Mouse (Mus musculus) gastrocnemius, adult 18-20 months (tissue): ENCODE results near the gene Cd302. TPM values are rescaled to one million over a fixed set of nuclear protein-coding genes. Genes with fewer than 3 reads are reported as not detected.

Experiments
- DNase-seq: peaks from one replicate; pipeline ENCODE4 v3.0.0; 2021; ENCODE audit warnings: low spot score
- long read RNA-seq, 2 experiments: library from polyadenylated mRNA; stranded (forward); transcript quantifications; one replicate each; pipeline ENCODE4 v2.0.0; 2021
- total RNA-seq, 2 experiments: library from RNA; stranded (reverse); gene quantifications; 2 replicates each; pipeline ENCODE4 v1.2.3; 2021

Gene Cd302
- total RNA-seq, result 10 to 100 TPM in 1 of 2 experiments, 1 to 10 TPM in 1; 7.6 to 10.1 TPM
- long read RNA-seq, experiment 1, transcript Cd302-202 (6 exons, 1,354 nt), result major isoform, 14 of 15 reads
- long read RNA-seq, experiment 1, partial matches to known transcripts, result 0 of 15 reads
- long read RNA-seq, experiment 1, other reads (novel, unspliced or antisense), result 1 of 15 reads
- long read RNA-seq, experiment 2, transcript Cd302-202 (6 exons, 1,354 nt), result major isoform, 8 of 9 reads
- long read RNA-seq, experiment 2, partial matches to known transcripts, result 1 of 9 reads
- long read RNA-seq, experiment 2, other reads (novel, unspliced or antisense), result 0 of 9 reads

GRCm38 (mm10) chr2:60284467-60284821 is at the start of gene Cd302:
Gene Cd302 (minus strand): TSS chr2:60284488.
- DNase-seq, result no peak

GRCm38 (mm10) chr2:60328641-60329040 is 44.4 kb upstream of the Cd302 start:
- no peak for DNase-seq

GRCm38 (mm10) chr2:60327581-60327980 is 43.3 kb upstream of the Cd302 start:
- DNase-seq, result no peak

DNA sequence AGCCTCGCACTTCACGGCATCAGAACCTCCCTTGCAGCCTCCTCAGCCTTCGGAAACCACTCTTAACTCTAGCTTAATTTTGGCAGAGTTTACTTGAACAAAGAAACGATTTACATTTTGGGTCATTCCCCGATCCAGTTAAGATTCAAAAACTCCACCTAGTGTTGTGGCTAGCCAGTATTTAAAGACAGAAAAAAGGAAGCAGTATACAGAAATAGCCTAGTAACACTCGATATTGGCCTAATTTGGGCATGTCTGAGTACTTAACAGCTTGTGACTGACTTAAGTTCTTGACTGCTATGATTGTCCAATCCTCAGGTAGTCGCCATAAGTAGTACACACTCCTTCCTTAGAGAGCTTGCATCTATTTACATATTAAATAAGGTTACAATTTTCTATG is 42.7 kb upstream of the Cd302 start:
- DNase-seq, result no peak

DNA sequence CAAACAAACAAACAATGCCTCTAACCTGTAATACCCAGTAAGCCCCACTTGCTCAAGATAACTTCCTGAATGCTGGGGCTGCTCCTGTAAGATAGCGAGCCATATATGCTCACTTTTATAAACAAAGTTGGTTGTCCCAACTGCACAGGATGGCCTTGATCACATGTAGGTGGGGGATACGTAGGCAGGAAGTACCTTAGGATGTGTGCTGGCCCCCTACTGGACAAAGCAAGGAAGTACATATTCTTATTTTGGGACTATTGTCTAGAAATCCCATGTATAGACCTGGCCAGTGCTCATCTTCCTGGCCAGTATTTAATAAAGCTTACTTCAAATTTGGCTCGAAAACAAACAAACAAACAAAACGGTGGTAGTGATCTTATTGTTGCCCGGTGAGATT is 39.1 kb upstream of the Cd302 start:
- no peak for DNase-seq

GRCm38 (mm10) chr2:60322031-60322726 is 37.9 kb upstream of the Cd302 start:
- no peak for DNase-seq

DNA sequence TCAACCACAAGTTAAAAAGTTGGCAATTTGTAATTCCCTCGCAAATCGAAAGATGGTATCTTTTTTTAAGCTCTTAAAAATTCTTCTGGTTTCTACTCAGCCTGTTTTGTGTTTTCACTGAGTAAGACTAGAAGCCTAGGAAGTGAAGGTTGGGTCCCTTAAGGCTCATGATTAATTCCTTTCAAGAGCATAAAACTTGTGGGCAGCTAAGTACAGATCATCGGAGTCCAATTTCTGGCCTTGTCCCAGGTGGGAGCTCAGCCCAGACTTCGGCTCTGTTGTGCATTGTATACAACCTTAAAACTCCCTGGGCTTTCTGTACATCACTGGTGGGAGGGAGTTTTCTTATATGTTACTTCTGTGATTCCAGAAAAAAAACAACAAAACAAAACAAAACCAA is 19.5 kb upstream of the Cd302 start:
- DNase-seq, result no peak

DNA sequence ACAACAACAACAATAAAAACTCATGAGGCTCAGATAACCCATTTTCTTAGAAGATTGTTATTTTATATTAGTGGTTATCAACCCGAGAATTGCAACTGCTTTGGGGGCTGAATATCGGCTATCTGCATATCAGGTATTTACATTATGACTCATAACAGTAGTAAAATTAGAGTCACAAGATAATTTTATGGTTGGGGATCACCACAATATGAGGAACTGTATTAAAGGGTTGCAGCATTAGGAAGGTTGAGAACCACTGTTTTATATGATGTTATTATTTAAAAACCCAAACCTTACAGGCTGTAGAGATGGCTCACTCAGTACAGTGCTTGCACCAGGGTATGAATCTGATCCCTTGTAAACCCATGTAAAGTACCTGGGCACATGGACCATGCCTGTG is 15.0 kb upstream of the Cd302 start:
- no peak for DNase-seq

DNA sequence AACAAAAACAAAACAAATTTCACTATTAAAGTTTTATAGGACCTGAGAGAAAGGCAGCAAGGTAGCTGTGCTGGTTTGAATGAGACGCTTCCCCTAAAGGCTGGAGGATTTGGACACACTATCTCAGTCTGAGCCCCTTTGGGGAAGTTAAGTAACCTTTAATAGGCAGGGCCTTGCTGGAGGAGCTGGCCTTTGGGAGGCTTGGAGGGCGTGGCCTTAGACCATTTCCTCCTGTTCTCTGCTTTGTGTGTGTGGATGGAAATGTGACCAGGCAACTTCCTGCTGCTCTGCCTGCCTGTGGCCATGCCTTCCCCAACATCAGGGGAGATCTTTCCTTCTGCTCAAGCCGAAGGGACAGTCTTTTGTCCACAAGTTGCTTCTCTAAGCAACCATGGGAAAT is 14.0 kb upstream of the Cd302 start:
- DNase-seq, result no peak

DNA sequence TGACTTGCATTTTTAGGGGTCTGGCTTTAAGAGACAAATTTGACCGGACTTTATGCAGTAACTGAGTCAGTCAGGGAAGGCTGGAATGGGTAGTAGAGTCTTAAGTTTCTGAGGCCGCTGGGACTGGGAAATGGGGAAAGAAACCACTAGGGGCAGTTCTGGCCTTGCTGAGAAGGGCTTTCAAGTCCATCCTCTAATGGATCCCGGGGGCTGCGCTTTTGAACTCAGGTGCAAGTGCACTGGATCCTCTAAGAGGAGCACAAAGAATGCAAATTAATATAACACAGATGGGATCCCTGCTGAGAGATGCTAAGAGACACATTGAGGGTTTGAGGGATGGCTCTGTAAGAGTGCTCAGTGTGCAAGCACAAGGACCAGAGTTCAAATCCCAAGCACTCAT is 7.1 kb upstream of the Cd302 start:
- no peak for DNase-seq

GRCm38 (mm10) chr2:60289451-60289850 is 5.2 kb upstream of the Cd302 start:
- DNase-seq, result no peak

DNA sequence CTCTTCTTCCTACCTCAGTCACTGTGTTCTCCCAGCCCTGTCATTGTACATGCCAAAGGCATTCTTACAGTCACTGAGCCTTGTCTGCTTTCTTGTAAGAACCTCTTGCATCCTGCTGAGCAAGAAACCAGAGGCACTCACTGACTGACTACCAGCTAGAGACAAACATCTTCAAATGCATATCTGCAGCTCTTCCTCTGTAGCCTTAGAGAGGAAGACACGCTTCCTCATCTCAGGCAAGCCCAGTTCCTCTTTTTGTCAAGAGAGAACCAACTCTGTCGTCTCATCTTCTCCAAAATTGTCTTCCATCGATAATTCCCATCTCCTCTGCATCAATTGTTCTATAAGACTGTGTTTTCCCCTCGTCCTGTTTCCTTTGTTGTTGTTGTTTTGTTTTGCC is 4.3 kb upstream of the Cd302 start:
- DNase-seq, result no peak

DNA sequence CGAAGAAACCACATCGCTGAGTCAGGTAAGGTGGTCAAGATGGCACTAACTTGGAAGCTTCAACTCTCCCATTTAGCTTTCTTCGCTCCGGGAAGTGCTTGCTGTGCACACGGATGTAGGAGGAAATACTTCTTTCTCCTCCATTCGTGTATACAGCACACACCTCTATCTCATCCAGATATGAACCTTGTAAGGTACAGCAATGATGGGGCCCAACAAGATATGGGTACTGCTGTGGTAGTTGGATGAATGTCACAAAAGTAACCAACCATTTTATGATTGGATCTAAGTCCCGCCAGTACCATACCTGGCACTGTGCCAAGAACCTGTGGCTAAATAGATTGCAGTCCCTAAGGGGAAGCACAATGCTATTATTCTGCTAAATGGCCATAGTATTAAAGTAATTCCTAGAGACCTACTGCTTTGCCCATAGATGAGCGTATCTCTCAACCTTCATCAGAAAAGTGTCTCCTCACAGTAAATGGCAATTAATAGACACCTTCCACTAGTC is 874 bp upstream of the Cd302 start:
- no peak for DNase-seq

- peak; percentile 55 for DNase-seq
These were observed 379 bp downstream of the Cd302 start for GRCm38 (mm10) chr2:60283751-60284466.

GRCm38 (mm10) chr2:60283208-60283750 is 1.0 kb downstream of the Cd302 start:
- no peak for DNase-seq

DNA sequence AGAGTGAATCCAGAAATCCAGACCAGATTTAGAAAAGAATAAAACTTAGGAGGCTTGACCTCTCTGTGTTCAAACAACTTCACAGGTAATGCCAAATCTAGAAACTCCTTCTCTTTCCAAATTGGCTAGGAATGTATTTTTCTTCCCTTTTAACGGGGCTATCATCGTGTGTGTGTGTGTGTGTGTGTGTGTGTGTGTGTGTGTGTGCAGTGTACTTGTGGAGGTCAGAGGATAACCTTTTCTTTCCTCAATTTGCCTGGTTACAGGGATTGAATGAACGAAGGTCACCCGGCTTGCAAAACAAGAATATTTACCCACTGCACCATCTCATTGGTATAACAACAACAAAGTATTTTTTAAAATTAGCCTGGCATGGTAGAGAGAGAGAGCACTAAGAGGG is 1.7 kb downstream of the Cd302 start:
- no peak for DNase-seq

- no peak for DNase-seq
These were observed 5.7 kb downstream of the Cd302 start for GRCm38 (mm10) chr2:60278627-60279026.

DNA sequence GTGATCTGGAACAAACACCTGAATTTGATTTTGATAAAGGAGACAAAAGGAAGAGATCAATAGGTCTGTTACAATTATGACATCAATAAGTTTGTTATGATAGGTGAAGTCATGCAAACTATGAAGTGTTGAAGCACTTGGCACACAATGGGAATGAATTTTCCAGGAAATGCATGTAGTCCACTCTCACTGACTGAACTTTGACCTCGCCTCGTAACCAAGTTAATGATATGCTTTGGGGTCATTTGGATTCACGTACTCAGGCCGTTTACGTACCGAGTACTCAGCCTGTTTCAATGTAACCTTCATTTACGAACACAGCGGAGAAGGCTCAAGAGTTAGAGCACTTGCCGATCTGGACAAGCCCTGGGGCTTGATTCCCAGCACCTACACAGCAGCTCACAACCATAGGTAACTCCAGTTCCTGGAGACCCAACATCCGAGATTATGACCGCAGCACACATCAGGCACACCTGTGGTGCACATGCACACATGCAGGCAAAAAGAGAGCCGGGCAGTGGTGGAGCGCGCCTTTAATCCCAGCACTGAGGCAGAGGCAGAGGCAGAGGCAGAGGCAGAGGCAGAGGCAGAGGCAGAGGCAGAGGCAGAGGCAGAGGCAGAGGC is 14.3 kb downstream of the Cd302 start:
- no peak for DNase-seq

DNA sequence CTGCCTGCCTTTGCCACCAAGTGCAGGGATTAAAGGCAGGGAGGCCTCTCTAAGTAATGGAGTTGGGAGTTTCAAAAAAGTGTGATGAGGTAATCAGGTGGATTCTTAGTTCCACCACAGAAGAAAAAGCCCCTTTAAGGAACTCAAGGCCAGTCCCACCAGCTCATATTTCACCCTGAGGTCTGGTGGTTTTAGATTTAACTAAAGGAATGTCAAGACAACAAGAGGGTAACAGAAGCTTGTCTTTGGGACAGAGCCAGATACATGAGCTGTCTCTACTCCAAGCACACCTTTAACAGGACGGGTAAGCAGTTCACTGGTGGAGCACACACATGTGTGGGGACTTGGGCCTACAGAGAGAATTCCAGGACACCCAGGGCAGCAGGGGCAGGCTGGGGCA is 16.7 kb downstream of the Cd302 start:
- no peak for DNase-seq

DNA sequence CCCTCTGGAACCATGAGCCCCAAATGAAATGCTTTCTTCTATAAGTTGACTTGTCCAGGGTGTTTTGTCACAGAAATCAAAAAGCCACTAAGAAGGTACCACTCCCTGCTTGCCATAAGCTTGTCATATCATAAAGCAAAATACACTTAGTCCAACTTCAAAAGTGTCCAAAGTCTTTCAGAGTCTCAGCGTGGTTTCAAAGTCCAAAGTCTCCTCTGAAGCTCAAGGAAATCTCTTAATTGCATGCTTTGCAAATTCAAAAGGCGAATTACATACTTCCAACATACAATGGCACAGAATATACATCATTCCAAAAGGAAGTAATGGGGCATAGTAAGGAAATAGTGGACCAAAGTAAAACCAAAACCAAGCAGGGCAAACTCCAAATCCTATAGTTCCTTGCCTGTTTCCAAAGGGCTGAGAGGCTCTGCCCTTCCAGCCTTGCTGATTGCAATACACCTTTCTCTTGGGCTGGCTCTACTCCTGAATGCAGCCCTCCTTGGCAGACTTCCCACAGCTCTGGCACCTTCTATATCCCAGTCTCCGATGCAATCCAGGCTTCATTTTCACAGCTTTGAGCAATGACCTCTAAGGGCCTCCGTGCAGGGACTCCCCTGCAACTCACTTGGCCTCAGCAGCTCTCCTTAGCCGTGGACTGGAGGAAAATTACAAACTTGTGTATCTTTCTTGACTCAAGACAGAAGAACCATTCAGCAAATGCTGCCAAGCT is 23.5 kb downstream of the Cd302 start:
- DNase-seq, result no peak

GRCm38 (mm10) chr2:60259186-60259585 is 25.1 kb downstream of the Cd302 start:
- no peak for DNase-seq
